Mouse (Mus musculus): Measurements from ENCODE around the gene Gkn1. TPM values are rescaled to one million over a fixed set of nuclear protein-coding genes. Genes with fewer than 3 reads are reported as not detected.

Gkn1 gene
- 0.13 and 0.17 TPM in 2 replicates for polyA plus RNA-seq (2012; rRNA removed)

DNA sequence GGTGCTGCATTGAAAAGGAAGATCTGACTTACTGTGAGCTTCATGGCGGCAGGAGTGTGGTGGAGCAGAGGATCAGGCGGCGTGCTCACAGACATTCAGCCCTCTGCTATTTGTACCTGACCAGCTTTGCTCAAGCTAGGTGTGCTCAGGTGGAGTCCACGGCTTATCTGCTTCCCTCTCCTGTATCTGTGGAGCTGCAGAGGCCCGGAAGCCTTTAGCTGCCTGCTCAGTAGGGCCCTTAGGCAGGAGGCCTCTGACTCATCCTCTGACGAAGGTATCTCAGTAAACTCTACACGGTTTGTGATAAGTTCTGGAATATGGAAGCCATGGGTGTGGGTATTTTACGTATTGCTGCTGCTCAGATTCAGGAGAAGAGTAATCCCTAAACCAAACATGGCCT, at the start of gene Gkn1:
Gene Gkn1 (minus strand): TSS at position 114 of the 400 bp plus-strand sequence.
- TF ChIP-seq POLR2A (IDR thresholded peaks at IDR 0.05; ENCODE audit: extremely low read depth, insufficient read depth, low read length) (no peak), CTCF (IDR thresholded peaks at IDR 0.05; ENCODE audit: extremely low read depth, insufficient read depth, low read length) (no peak)
- Histone ChIP-seq H3K27ac (ENCODE audit: insufficient read depth, low read length) (no peak within 1 kb of the TSS), H3K4me3 (ENCODE audit: insufficient read depth, low read length) (no peak within 1 kb of the TSS), H3K4me1 (ENCODE audit: control insufficient read depth, insufficient read depth, low read length) (no peaks in the 10 kb centered on the region)

DNA sequence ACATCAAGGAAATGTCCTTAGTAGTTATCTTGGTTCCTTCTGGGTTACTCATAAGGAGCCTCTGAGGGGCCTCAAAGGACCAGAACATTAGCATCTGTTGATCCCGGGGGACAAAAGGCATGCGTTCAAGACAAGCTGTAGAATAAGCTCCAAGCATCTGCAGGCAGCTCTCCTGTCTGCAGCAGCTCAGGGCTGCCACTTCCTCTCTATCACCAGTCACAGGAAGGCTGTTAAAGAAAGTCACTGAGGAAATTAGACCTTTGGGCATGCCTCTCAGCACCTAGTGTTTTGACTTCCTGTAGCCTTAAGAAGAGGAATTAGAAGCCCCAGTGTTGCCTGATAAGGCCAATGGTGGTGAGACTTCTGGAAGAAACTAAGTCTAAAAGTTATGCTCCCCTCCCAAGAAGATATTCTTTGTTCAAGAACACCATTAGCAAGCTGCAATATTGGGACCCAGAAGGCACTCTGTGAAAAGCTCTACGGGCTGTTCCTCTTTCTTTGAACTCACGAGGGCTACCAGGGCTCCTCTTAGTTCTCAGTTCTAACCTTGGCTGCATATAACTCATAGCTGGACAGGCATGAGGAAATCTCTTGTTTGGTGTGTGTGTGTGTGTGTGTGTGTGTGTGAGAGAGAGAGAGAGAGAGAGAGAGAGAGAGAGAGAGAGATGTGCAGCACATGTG, 49.3 kb upstream of the Gkn1 start:
- no peaks in the 10 kb centered on the region for H3K4me1 ChIP-seq (ENCODE audit: control insufficient read depth, insufficient read depth, low read length)
- H3K27ac ChIP-seq (ENCODE audit: insufficient read depth, low read length) = no peak overlapping the region
- no peak for TF ChIP-seq POLR2A (IDR thresholded peaks at IDR 0.05; ENCODE audit: extremely low read depth, insufficient read depth, low read length)
- TF ChIP-seq CTCF (IDR thresholded peaks at IDR 0.05; ENCODE audit: extremely low read depth, insufficient read depth, low read length) = no peak
- no peak overlapping the region for H3K4me3 ChIP-seq (ENCODE audit: insufficient read depth, low read length)

GRCm38 (mm10) chr6:87399137-87399536, 48.4 kb upstream of the Gkn1 start:
- TF ChIP-seq CTCF (IDR thresholded peaks at IDR 0.05; ENCODE audit: extremely low read depth, insufficient read depth, low read length) (peak; percentile 96), POLR2A (IDR thresholded peaks at IDR 0.05; ENCODE audit: extremely low read depth, insufficient read depth, low read length) (no peak)
- no peaks in the 10 kb centered on the region for H3K4me1 ChIP-seq (ENCODE audit: control insufficient read depth, insufficient read depth, low read length)
- no peak overlapping the region for H3K4me3 ChIP-seq (ENCODE audit: insufficient read depth, low read length)
- H3K27ac ChIP-seq (ENCODE audit: insufficient read depth, low read length) = no peak overlapping the region

DNA sequence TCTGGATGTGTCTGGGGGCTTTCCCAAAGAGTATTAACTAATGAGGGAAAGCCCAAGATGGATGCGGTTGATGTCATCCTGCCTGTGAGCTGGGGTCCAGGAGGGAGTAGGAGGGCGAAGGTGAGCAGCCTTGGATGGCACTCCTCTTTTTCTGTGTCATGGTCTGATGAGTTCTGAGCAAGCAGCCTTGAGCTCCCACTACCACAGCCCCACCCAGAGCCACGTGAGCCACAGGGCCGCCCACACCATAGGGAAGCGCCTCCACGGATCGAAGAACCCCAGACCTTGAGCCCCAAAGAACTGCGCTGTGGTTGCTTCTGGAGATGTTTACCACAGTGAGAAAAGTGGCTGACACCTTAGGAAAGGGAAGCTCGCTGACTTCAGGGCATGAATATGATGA, 44.0 kb upstream of the Gkn1 start:
- H3K4me3 ChIP-seq (ENCODE audit: insufficient read depth, low read length) = no peak overlapping the region
- no peak for TF ChIP-seq CTCF (IDR thresholded peaks at IDR 0.05; ENCODE audit: extremely low read depth, insufficient read depth, low read length)
- no peak for TF ChIP-seq POLR2A (IDR thresholded peaks at IDR 0.05; ENCODE audit: extremely low read depth, insufficient read depth, low read length)
- H3K27ac ChIP-seq (ENCODE audit: insufficient read depth, low read length) = no peak overlapping the region
- no peaks in the 10 kb centered on the region for H3K4me1 ChIP-seq (ENCODE audit: control insufficient read depth, insufficient read depth, low read length)

DNA sequence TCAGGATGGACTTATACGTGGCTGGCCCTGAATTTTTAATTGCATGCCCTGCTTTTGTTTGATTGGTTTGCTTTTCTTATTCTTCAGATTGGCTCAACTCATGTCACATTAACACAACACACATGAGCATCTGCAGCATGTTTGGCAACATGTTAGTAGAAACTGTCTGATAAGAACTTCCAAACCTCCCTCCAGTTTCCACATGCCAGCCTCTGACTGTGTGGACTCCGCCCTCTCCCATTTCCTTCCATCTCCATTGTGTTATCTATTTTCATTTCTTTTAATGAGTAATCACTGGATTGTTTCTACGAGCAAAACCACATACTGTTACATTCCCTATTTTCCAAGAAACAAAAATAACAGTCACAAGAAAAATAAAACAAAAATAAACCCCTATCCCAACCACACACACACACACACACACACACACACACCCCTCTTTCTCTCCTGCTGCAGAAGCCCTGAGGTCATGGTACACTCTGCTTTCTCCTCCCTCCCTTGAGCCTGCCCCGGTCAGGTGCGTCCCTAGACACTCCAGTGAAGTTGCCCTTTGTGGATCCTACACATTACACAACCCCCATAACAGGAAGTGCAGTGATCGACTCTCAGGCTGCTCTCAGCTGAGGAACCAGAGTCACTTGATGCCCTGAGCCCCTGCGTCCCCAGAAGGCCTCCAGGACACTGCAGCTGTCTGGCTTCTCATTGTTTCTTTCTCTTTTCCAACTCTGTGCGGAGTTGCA, 42.9 kb upstream of the Gkn1 start:
- H3K27ac ChIP-seq (ENCODE audit: insufficient read depth, low read length) = no peak overlapping the region

DNA sequence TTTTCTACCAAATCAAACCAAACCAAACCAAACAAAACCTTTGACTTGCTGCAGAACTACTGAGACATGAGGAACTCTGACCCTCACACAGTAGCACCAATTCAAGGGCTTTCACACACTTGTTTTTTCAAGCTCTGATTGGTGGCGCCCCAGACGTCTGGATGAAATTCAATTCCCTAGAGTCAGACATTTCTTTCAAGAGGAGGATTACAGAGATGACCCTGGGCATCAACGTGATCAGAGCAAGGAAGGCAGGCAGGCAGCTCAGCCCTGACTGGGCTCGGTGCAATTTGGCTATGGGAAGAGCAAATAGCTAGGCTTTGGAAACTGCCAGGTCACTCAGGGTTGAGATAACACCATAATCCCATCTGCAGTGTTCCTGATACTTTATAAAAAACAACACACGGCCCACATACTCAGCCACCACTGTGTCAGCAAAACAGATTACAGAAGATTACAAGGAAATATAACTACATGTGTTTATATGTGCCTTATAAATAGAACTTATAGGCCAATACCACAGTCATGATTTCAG, 38.8 kb upstream of the Gkn1 start:
- Histone ChIP-seq H3K27ac (ENCODE audit: insufficient read depth, low read length) (no peak overlapping the region), H3K4me3 (ENCODE audit: insufficient read depth, low read length) (no peak overlapping the region), H3K4me1 (ENCODE audit: control insufficient read depth, insufficient read depth, low read length) (0 out of 2 replicates have a peak, but pooled peaks cover 1% of the 10 kb centered on the region)
- no peak for TF ChIP-seq POLR2A (IDR thresholded peaks at IDR 0.05; ENCODE audit: extremely low read depth, insufficient read depth, low read length)
- TF ChIP-seq CTCF (IDR thresholded peaks at IDR 0.05; ENCODE audit: extremely low read depth, insufficient read depth, low read length) = no peak

More for the DNA sequence above, 42.9 kb upstream of the Gkn1 start:
- TF ChIP-seq POLR2A (IDR thresholded peaks at IDR 0.05; ENCODE audit: extremely low read depth, insufficient read depth, low read length) (no peak), CTCF (IDR thresholded peaks at IDR 0.05; ENCODE audit: extremely low read depth, insufficient read depth, low read length) (no peak)
- Histone ChIP-seq H3K4me3 (ENCODE audit: insufficient read depth, low read length) (no peak overlapping the region), H3K4me1 (ENCODE audit: control insufficient read depth, insufficient read depth, low read length) (no peaks in the 10 kb centered on the region)

- TF ChIP-seq CTCF (IDR thresholded peaks at IDR 0.05; ENCODE audit: extremely low read depth, insufficient read depth, low read length) (no peak), POLR2A (IDR thresholded peaks at IDR 0.05; ENCODE audit: extremely low read depth, insufficient read depth, low read length) (no peak)
- Histone ChIP-seq H3K4me3 (ENCODE audit: insufficient read depth, low read length) (no peak within 1 kb of the TSS), H3K4me1 (ENCODE audit: control insufficient read depth, insufficient read depth, low read length) (peaks cover 4% of the 10 kb centered on the region; the same call in 1 of the 2 replicates), H3K27ac (ENCODE audit: insufficient read depth, low read length) (no peak within 1 kb of the TSS)
Measured at GRCm38 (mm10) chr6:87388877-87389276, 38.1 kb upstream of the Gkn1 start, which contains the start of gene Gkn3. Gkn3 (minus strand) TSS chr6:87388935.

DNA sequence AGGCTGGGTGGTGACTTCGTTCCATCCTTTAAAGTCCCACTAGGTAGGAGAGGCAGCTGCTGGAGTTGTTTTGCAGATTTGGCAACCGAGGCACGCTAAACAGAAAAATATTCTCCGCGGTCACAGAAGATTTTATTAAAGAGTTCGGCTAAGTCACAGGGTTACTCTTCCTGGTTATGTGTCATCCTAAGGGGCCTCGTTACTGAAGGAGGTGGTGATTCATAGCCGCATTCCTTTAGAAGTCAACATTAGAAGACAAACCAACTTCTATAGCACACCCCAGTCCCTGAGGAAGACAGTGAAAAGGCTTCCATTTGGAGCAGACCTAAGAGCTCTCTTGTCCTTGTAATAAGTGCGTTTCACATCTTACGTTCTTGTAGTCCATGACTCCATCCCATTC, 35.9 kb upstream of the Gkn1 start:
- no peak overlapping the region for H3K27ac ChIP-seq (ENCODE audit: insufficient read depth, low read length)
- H3K4me1 ChIP-seq (ENCODE audit: control insufficient read depth, insufficient read depth, low read length) = peaks cover 4% of the 10 kb centered on the region; the same call in 1 of the 2 replicates
- H3K4me3 ChIP-seq (ENCODE audit: insufficient read depth, low read length) = no peak overlapping the region
- TF ChIP-seq POLR2A (IDR thresholded peaks at IDR 0.05; ENCODE audit: extremely low read depth, insufficient read depth, low read length) (no peak), CTCF (IDR thresholded peaks at IDR 0.05; ENCODE audit: extremely low read depth, insufficient read depth, low read length) (no peak)

GRCm38 (mm10) chr6:87386203-87386602, 35.5 kb upstream of the Gkn1 start:
- TF ChIP-seq CTCF (IDR thresholded peaks at IDR 0.05; ENCODE audit: extremely low read depth, insufficient read depth, low read length) = peak; percentile 76
- TF ChIP-seq POLR2A (IDR thresholded peaks at IDR 0.05; ENCODE audit: extremely low read depth, insufficient read depth, low read length) = no peak
- no peak overlapping the region for H3K4me3 ChIP-seq (ENCODE audit: insufficient read depth, low read length)
- H3K4me1 ChIP-seq (ENCODE audit: control insufficient read depth, insufficient read depth, low read length) = peaks cover 4% of the 10 kb centered on the region; the same call in 1 of the 2 replicates
- H3K27ac ChIP-seq (ENCODE audit: insufficient read depth, low read length) = no peak overlapping the region
